Mouse (Mus musculus): ENCODE measurements around the gene Acap1. TPM values are rescaled to one million over a fixed set of nuclear protein-coding genes. Genes with fewer than 3 reads are reported as not detected.

Acap1 gene
- total RNA-seq, 1 experiment, result 9.6 TPM

- Histone ChIP-seq H3K4me3 (ENCODE audit: insufficient read depth in 1 of 2, low read depth in 1 of 2, low read length in 2 of 2, poor library complexity in 1 of 2, severe bottlenecking in 1 of 2) (no peak overlapping the region), H3K36me3 (ENCODE audit: control insufficient read depth, insufficient read depth, low read length, poor library complexity, severe bottlenecking) (no peaks in the 10 kb centered on the region), H3K9me3 (ENCODE audit: control insufficient read depth, insufficient read depth, low read depth, low read length) (no peaks in the 10 kb centered on the region), H3K27ac (ENCODE audit: insufficient read depth, low read depth, low read length, poor library complexity, severe bottlenecking) (no peak overlapping the region), H3K9ac (ENCODE audit: insufficient read depth, low read depth, low read length, poor library complexity, severe bottlenecking) (no peak overlapping the region), H3K4me1 (ENCODE audit: control insufficient read depth in 2 of 2, insufficient read depth in 2 of 2, low read length in 2 of 2, poor library complexity in 1 of 2) (peaks cover 0 to 24% of the 10 kb centered on the region in 2 experiments; a peak in 2 of 4 replicates)
- DNase-seq (ENCODE audit: low read depth, low spot score), result no peak
- TF ChIP-seq MAFK (IDR thresholded peaks at IDR 0.05; ENCODE audit: insufficient read depth, low read depth, low read length), result no peak
- TF ChIP-seq ZNF384 (IDR thresholded peaks at IDR 0.05; ENCODE audit: low read depth, low read length), result no peak
- TF ChIP-seq ZC3H11A (IDR thresholded peaks at IDR 0.05; ENCODE audit: borderline replicate concordance, low read depth, low read length), result no peak
- no peak for TF ChIP-seq CHD2 (IDR thresholded peaks at IDR 0.05; ENCODE audit: low read depth, low read length)
- TF ChIP-seq HCFC1 (IDR thresholded peaks at IDR 0.05; ENCODE audit: borderline replicate concordance, insufficient read depth, low read length), result no peak
- in situ Hi-C loops (cut with MboI; ENCODE audit: low sequenced_read_pairs in 2 of 2, unreplicated experiment in 2 of 2), result loop anchor here in 1 of 2 experiments (10.0 kb wide), 1 partner anchor 276 kb away; the partner anchor contains the start of gene Slc16a11
These were observed 43.2 kb upstream of the Acap1 start for GRCm38 (mm10) chr11:69938401-69938979.

GRCm38 (mm10) chr11:69937834-69938233, 42.5 kb upstream of the Acap1 start:
- no peak overlapping the region for H3K4me3 ChIP-seq (ENCODE audit: insufficient read depth in 1 of 2, low read depth in 1 of 2, low read length in 2 of 2, poor library complexity in 1 of 2, severe bottlenecking in 1 of 2)
- TF ChIP-seq MAFK (IDR thresholded peaks at IDR 0.05; ENCODE audit: insufficient read depth, low read depth, low read length) (no peak), HCFC1 (IDR thresholded peaks at IDR 0.05; ENCODE audit: borderline replicate concordance, insufficient read depth, low read length) (no peak), ZNF384 (IDR thresholded peaks at IDR 0.05; ENCODE audit: low read depth, low read length) (no peak), CHD2 (IDR thresholded peaks at IDR 0.05; ENCODE audit: low read depth, low read length) (no peak), ZC3H11A (IDR thresholded peaks at IDR 0.05; ENCODE audit: borderline replicate concordance, low read depth, low read length) (no peak)

GRCm38 (mm10) chr11:69937385-69937784, 42.0 kb upstream of the Acap1 start:
- Histone ChIP-seq H3K9me3 (ENCODE audit: control insufficient read depth, insufficient read depth, low read depth, low read length) (no peaks in the 10 kb centered on the region), H3K4me3 (ENCODE audit: insufficient read depth in 1 of 2, low read depth in 1 of 2, low read length in 2 of 2, poor library complexity in 1 of 2, severe bottlenecking in 1 of 2) (no peak overlapping the region), H3K27ac (ENCODE audit: insufficient read depth, low read depth, low read length, poor library complexity, severe bottlenecking) (no peak overlapping the region), H3K4me1 (ENCODE audit: control insufficient read depth in 2 of 2, insufficient read depth in 2 of 2, low read length in 2 of 2, poor library complexity in 1 of 2) (peaks cover 0 to 24% of the 10 kb centered on the region in 2 experiments; a peak in 2 of 4 replicates), H3K36me3 (ENCODE audit: control insufficient read depth, insufficient read depth, low read length, poor library complexity, severe bottlenecking) (no peaks in the 10 kb centered on the region), H3K9ac (ENCODE audit: insufficient read depth, low read depth, low read length, poor library complexity, severe bottlenecking) (no peak overlapping the region)
- TF ChIP-seq ZC3H11A (IDR thresholded peaks at IDR 0.05; ENCODE audit: borderline replicate concordance, low read depth, low read length) (no peak), ZNF384 (IDR thresholded peaks at IDR 0.05; ENCODE audit: low read depth, low read length) (no peak), CHD2 (IDR thresholded peaks at IDR 0.05; ENCODE audit: low read depth, low read length) (no peak), MAFK (IDR thresholded peaks at IDR 0.05; ENCODE audit: insufficient read depth, low read depth, low read length) (no peak)
- DNase-seq (ENCODE audit: low read depth, low spot score), result no peak
- in situ Hi-C loops (cut with MboI; ENCODE audit: low sequenced_read_pairs in 2 of 2, unreplicated experiment in 2 of 2), result loop anchor here in 1 of 2 experiments (10.0 kb wide), 1 partner anchor 277 kb away; the partner anchor contains the start of gene Slc16a11

More at GRCm38 (mm10) chr11:69937834-69938233, 42.5 kb upstream of the Acap1 start:
- no peak for DNase-seq (ENCODE audit: low read depth, low spot score)
- H3K4me1 ChIP-seq (ENCODE audit: control insufficient read depth in 2 of 2, insufficient read depth in 2 of 2, low read length in 2 of 2, poor library complexity in 1 of 2), result peaks cover 0 to 24% of the 10 kb centered on the region in 2 experiments; a peak in 2 of 4 replicates
- H3K9ac ChIP-seq (ENCODE audit: insufficient read depth, low read depth, low read length, poor library complexity, severe bottlenecking), result no peak overlapping the region
- no peak overlapping the region for H3K27ac ChIP-seq (ENCODE audit: insufficient read depth, low read depth, low read length, poor library complexity, severe bottlenecking)
- H3K36me3 ChIP-seq (ENCODE audit: control insufficient read depth, insufficient read depth, low read length, poor library complexity, severe bottlenecking), result no peaks in the 10 kb centered on the region
- no peaks in the 10 kb centered on the region for H3K9me3 ChIP-seq (ENCODE audit: control insufficient read depth, insufficient read depth, low read depth, low read length)
- in situ Hi-C loops (cut with MboI; ENCODE audit: low sequenced_read_pairs in 2 of 2, unreplicated experiment in 2 of 2), result loop anchor here in 1 of 2 experiments (10.0 kb wide), 1 partner anchor 277 kb away; the partner anchor contains the start of gene Slc16a11

- Histone ChIP-seq H3K4me1 (ENCODE audit: control insufficient read depth in 2 of 2, insufficient read depth in 2 of 2, low read length in 2 of 2, poor library complexity in 1 of 2) (peaks cover 0 to 24% of the 10 kb centered on the region in 2 experiments; a peak in 2 of 4 replicates), H3K27ac (ENCODE audit: insufficient read depth, low read depth, low read length, poor library complexity, severe bottlenecking) (no peak overlapping the region), H3K36me3 (ENCODE audit: control insufficient read depth, insufficient read depth, low read length, poor library complexity, severe bottlenecking) (no peaks in the 10 kb centered on the region)
These were observed 41.5 kb upstream of the Acap1 start for GRCm38 (mm10) chr11:69936714-69937347.

More at GRCm38 (mm10) chr11:69936714-69937347, 41.5 kb upstream of the Acap1 start:
- peak overlapping the region; percentile 49; the same call in 1 of the 2 replicates for H3K9ac ChIP-seq (ENCODE audit: insufficient read depth, low read depth, low read length, poor library complexity, severe bottlenecking)
- TF ChIP-seq CHD2 (IDR thresholded peaks at IDR 0.05; ENCODE audit: low read depth, low read length) (no peak), ZC3H11A (IDR thresholded peaks at IDR 0.05; ENCODE audit: borderline replicate concordance, low read depth, low read length) (no peak), MAFK (IDR thresholded peaks at IDR 0.05; ENCODE audit: insufficient read depth, low read depth, low read length) (no peak), HCFC1 (IDR thresholded peaks at IDR 0.05; ENCODE audit: borderline replicate concordance, insufficient read depth, low read length) (no peak), ZNF384 (IDR thresholded peaks at IDR 0.05; ENCODE audit: low read depth, low read length) (no peak)
- in situ Hi-C loops (cut with MboI; ENCODE audit: low sequenced_read_pairs in 2 of 2, unreplicated experiment in 2 of 2), result loop anchor here in 1 of 2 experiments (10.0 kb wide), 1 partner anchor 278 kb away; the partner anchor contains the start of gene Slc16a11
- DNase-seq (ENCODE audit: low read depth, low spot score), result no peak
- H3K4me3 ChIP-seq (ENCODE audit: insufficient read depth in 1 of 2, low read depth in 1 of 2, low read length in 2 of 2, poor library complexity in 1 of 2, severe bottlenecking in 1 of 2), result peak overlapping the region; percentile 59 to 82; a peak in 3 of 4 replicates
- H3K9me3 ChIP-seq (ENCODE audit: control insufficient read depth, insufficient read depth, low read depth, low read length), result no peaks in the 10 kb centered on the region

Data from ES-E14 (cell line).